Mouse (Mus musculus): ENCODE measurements around the gene Tiam2.

Tiam2 gene

DNA sequence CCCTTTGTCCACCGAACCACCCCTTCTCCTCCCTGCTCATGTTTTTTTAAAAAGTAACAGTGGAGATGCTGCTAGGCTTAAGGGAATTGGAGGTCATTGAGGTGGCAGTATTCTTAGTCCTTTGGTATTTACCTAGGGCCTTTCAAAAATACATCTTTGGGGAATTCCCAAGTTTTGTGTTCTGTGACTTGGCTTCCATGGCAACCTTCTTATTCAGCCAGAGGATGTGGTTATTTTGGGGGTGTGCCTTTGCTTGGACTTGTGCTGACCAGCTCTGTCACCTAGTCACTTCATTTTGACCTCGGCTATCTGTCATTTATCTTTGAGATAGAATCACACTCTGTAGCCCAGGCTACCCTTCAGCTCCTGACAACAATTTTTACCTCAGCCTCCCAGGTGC lies 68.6 kb downstream of the Tiam2 start:
- DNase-seq (ENCODE audit: low spot score in 2 of 2): no peak

DNA sequence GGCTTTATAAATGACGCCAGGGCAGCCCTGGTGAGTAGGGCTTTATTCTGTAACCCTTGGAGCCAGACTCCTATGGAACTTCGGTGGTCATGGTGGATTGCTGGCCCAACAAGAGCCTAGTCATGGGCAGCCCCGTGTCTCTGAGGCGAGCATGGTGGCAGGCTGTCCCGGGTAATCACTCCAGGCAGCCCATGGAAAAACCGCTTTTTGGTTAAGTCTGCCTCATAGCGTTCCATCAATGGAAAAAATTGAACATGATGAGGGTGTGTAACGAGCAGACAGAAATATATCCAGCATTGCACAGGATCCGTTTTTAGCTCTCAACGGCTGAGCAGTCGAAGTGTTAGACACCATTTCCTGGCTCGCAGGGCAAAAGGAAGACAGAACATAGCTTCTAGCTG lies 70.5 kb downstream of the Tiam2 start:
- peak; percentile 19 to 61 for DNase-seq (ENCODE audit: low spot score in 2 of 2)

DNA sequence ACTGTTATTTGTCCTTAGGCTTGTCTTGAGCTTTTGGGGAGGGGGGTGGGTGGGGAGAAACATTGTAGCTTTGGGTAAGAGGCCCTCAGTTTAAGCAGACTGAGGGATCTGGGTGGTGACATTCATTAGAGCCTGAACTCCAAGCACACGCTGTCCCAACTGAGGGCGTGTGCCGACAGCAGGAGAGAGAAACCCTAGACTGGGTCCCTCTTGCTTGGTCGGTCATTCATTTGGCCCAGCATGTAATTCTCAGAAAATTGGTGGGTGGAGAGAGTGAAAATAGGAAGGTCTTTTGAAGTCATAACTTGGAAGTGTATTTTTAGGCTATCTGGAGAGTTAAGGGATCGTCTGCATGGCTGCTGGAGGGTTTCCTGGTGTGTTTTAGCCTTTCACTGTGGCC lies 71.5 kb downstream of the Tiam2 start:
- DNase-seq (ENCODE audit: low spot score in 2 of 2): no peak

GRCm38 (mm10) chr17:3405350-3406073 lies 79.1 kb downstream of the Tiam2 start:
- DNase-seq (ENCODE audit: low spot score in 2 of 2): no peak

DNA sequence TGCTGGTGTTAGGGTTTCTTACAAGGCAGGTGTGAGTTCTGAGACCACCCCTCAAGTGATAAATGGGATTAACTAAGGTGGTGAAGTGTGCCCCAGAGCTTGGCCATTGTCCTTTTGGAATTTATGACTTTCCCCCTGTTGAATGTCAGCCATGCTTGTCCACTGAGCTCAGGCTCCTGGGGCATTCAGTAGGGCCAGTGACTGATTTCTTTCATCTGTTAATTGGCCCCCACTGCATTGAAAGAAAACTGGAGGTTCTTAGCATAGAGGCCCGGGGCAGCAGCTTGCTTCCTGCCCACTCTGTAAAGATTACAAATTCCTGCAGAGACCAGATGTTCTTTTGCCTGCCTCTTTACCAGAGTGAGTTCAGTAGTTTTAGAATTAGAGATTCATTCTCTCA lies 80.7 kb downstream of the Tiam2 start:
- no peak for DNase-seq (ENCODE audit: low spot score in 2 of 2)

DNA sequence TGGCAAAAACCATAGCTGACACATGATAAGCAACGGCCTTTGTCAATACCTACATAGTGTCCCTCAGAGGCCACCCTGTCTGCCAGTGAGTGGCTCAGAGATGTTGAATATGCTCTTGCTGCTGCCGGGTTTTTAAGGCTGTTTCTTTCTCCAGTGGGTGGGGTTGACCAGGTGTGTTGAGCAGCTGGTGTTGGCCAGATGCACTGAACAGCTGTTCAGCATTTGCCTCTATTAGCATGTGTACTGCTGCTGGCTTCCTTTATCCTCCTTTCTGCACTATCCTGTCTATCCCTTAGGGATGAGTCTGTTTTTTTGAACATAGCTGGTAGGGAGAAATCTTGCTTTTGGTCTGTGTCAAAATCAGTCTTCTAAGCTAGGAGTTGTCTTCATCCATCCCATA lies 83.9 kb downstream of the Tiam2 start:
- no peak for DNase-seq (ENCODE audit: low spot score in 2 of 2)

GRCm38 (mm10) chr17:3412771-3413170 lies 86.4 kb downstream of the Tiam2 start:
- no peak for DNase-seq (ENCODE audit: low spot score in 2 of 2)

DNA sequence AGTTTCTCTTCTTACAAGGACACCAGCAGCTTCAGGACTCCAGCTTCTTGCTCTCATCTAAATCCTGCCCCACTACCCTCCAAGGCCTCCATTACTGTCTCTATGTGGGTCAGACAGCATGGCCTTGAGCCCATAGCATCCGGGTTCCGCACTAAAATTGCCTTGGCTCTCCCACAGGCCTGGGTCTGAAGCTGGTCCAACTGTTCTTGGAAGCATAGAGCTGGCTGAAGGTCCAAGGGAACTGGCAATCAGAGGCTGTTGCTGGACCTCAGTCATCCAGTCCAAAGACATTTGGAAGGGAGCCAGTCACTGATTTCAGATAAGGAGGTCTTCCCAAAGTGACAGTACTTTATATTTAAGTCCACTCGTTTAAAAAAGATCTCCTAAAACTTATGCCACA lies 89.2 kb downstream of the Tiam2 start:
- DNase-seq (ENCODE audit: low spot score in 2 of 2): peak in 1 of 2 experiments; percentile 48

DNA sequence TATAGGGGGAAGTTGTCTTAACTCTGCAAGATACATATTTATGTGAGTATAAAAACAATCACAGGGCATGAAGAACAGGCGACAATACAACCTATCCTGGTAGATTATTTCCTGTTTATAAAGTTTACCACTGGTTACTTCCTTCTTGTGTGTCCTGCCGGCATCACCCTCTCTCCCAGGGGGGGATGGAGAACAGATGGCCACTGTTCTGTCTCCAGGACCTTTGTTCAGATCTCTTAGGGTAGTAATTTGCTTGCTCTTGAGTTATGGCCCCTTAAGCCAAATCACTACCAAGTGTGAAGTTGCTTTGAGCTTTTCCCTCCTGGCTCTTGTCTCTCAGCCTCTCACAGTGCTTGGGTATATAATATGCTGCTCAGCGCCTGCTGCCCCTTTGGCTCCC lies 90.0 kb downstream of the Tiam2 start:
- no peak for DNase-seq (ENCODE audit: low spot score in 2 of 2)

DNA sequence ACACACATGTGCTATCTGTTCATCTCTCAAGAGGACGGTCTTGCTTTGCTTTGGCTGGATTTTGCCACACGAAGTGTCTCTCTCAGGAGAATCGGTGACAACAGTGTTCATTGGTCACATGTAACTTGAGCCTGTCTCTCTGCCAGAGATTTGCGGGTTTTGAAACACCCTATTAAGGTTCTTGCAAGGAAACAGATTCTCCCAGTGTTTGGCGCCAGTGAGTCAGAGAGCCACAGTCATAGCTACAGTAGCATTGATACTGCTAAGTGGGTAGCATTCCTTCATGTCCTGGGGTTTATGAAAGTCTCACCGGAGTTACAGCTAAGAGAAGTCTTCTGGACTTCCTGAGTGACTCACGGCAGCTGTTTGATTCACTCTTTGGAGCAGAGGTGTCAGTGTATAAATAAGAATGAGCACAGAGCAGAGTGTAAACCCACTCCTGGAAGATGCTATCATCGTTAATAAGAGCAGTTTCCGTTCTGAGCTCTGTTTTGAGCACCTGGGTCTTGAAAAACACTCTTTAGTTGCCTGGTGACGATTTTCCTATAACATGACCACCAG lies 93.1 kb downstream of the Tiam2 start:
- DNase-seq (ENCODE audit: low spot score in 2 of 2): peak in 1 of 2 experiments; percentile 26

DNA sequence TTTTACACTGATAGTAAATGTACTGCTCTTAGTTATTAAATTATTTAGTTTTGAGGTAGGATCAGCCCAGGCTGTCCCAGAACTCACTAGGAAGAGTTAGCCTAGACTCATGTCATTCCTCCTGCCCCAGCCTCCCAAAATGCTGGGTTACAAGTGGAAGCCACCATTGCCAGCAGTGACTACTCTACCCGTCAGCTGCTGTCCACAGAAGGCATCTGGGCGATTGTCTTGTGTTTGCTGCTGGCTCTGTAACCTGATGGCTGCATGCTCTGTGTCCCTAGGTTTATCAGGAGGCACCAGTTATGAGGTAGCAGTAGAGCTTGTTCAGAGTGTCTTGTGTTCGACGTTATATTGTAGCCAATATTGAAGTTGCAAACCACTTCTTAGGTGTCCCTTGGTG lies 93.8 kb downstream of the Tiam2 start:
- DNase-seq (ENCODE audit: low spot score in 2 of 2): no peak

GRCm38 (mm10) chr17:3423416-3423815 lies 97.0 kb downstream of the Tiam2 start:
- no peak for DNase-seq (ENCODE audit: low spot score in 2 of 2)

GRCm38 (mm10) chr17:3428659-3429058 lies 102.3 kb downstream of the Tiam2 start:
- DNase-seq (ENCODE audit: low spot score in 2 of 2): no peak

GRCm38 (mm10) chr17:3432590-3433498 lies 106.5 kb downstream of the Tiam2 start:
- no peak for DNase-seq (ENCODE audit: low spot score in 2 of 2)

- DNase-seq (ENCODE audit: low spot score in 2 of 2): no peak
These were observed 107.3 kb downstream of the Tiam2 start for GRCm38 (mm10) chr17:3433521-3434271.

DNA sequence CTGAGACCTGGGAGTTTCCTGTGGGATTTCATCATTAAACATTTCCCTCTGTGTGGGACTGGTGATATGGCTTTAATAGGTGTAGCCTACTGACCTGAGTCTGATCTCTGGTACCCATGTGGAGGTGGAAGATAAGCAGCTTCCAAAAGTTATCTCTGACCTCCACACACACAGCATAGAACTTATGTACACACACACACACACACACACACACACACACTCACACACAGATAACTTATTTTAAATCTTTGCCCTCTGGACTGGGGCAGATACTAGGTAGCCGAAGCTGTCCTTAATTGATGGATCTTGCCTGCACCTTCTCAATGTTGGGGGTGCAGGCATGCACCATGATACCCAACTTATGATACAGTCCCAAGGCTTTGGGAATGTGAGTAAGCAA lies 108.9 kb downstream of the Tiam2 start:
- no peak for DNase-seq (ENCODE audit: low spot score in 2 of 2)

GRCm38 (mm10) chr17:3436841-3437515 lies 110.6 kb downstream of the Tiam2 start:
- DNase-seq (ENCODE audit: low spot score in 2 of 2): no peak

DNA sequence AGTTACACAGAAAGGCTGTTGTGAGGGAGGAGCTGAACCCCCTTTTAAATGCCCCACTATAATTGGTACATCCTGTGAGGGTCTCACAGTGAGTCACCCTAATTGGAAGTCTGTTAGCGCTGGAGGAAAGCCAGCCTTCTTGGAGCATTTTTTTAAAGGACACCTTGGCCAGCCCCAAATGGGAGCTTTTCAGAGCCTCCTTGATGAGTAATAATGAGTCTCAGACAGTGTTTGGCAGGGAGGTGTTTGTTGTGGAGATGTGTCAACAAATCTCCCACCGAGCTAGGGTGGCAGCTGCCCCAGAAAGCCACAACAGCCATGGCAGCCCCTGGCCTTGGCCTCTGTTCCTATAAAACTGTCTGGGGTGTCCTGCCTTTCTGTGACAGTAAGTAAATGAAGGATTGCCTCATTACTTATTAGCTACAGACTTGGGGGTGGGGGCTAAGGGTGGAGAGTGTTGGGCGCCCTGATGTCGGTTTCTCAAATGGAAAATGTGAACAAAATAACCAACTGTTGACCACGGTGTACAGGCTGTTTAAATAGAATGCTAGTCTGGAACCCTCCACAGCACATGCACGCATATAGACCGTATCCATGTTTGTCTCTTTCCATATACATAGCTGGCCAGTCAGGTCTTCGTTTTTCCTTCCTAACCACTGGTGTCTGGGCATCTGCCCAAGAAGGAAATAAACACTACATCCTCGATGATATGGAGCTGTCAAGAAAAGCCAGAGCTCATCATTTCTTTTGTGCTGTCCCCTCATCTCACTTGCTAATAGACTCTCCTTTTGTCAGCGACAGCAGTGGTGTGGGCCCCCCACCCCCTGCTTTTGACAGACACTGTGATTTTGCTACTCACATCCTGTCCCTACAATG lies 116.4 kb downstream of the Tiam2 start:
- no peak for DNase-seq (ENCODE audit: low spot score in 2 of 2)

DNA sequence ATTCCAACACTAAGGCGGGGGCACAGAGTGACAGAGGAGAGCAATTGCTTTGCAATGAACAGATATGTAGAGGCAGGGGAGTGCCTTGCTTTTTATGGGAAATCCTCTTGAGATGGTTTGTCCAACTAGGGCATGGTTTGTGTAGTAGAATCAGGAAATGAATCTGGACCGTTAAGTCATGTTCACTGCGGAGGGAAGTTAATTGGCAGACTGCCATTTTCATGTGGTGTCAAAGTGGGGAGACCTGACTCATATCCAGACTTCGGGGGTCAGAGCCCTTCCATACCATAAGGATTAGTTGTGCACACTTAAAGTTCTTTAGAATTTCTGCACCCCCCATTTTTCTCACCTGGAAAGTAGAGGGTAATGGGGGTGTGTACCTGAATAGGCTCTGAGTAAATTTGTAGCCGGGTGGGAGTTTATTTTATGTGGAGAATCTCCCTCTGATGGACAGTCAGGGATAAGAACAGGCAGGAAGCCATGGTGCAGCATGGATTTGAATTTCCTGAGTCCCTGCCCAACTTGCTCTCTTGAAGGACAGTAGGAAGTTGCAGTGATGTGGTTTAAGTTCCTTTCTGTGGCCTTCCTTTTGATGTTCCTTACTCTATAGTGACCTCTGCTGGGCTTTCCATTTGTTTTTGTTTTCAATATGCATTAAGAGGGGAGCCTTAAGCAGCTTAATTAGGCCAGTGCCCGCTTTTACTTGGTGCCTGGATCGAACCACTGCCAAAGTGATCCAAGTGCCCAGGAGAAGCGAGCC lies 120.0 kb downstream of the Tiam2 start:
- peak in 1 of 2 experiments; percentile 49 for DNase-seq (ENCODE audit: low spot score in 2 of 2)

DNA sequence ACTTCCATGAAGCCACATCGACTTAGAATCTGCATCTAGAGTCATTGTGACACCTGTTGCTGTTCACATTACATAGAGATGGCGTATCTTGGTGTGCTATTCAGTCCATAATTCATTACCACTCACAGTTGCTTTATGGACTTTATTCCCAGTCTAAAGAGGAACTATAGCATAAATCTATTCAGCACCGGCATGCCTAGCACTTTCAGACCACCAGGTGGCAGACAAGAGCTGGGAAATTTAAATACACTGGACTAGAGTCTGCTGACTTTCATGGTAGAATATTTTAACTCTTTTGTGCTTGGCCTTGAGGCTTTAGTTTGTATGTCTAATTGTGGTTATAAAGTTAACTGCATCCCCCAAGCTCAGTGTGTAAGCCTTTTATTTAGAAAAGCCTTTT lies 122.4 kb downstream of the Tiam2 start:
- peak; percentile 68 to 79 for DNase-seq (ENCODE audit: low spot score in 2 of 2)
